8 mouse cellular contexts compared by ENCODE assay signal in genomic region chr5:139423026-139423865, GRCm38 (mm10). TPM values are rescaled to one million over a fixed set of nuclear protein-coding genes. Genes with fewer than 3 reads are reported as not detected.
DNase-seq lines count a peak whose midpoint lies in the region; ATAC-seq lines count a peak whose summit lies in the region.

Gper1 (plus strand) TSS chr5:139423151.

- peak within 1 kb of the TSS; percentile 30 for H3K4me2 ChIP-seq in hindbrain, embryonic 14.5 days (replicated peaks)

- H3K4me3 ChIP-seq in hindbrain, embryonic 14.5 days (replicated peaks; ENCODE audit: low read length): peak within 1 kb of the TSS; percentile 19

- peak; percentile 64 for DNase-seq in gastrocnemius, postnatal 14 days
- DNase-seq in gastrocnemius, postnatal 36 days: no peak
- DNase-seq in 3T3-L1 (ENCODE audit: low read depth, low spot score): peak; percentile 91
- peak; percentile 48 to 52 for DNase-seq in cerebellum, postnatal 36 days
- peak; percentile 63 for DNase-seq in hindbrain, embryonic 14.5 days (ENCODE audit: low spot score)
- DNase-seq in lung, postnatal 4 days: peak; percentile 71 to 80
- no peak for DNase-seq in thymus, postnatal 25 days

- H3K9ac ChIP-seq in hindbrain, embryonic 14.5 days: peak within 1 kb of the TSS; percentile 32

- intact Hi-C loops in gastrocnemius, postnatal 14 days (cut with DNase I; ENCODE audit: low total_unique reads): no loop called here
- intact Hi-C loops in gastrocnemius, postnatal 36 days (cut with DNase I): no loop called here

- no peaks in the 10 kb centered on the region for H3K27me3 ChIP-seq in hindbrain, embryonic 14.5 days (ENCODE audit: control insufficient read depth, insufficient read depth, low read length)

- no peaks in the 10 kb centered on the region for H3K9me3 ChIP-seq in hindbrain, embryonic 14.5 days (ENCODE audit: control insufficient read depth, low read length)

- H3K27ac ChIP-seq in hindbrain, embryonic 14.5 days: no peak within 1 kb of the TSS

- ATAC-seq in hindbrain, embryonic 14.5 days (ENCODE audit: low FRiP score): peak; percentile 49
- no peak for ATAC-seq in erythroid progenitor cell, adult 5-6 weeks (replicated peaks; ENCODE audit: low FRiP score, poor library complexity, severe bottlenecking)

- WGBS in hindbrain, embryonic 14.5 days: 48% methylated on average over 21 of the region's 21 CpGs

- peaks cover 26% of the 10 kb centered on the region for H3K4me1 ChIP-seq in hindbrain, embryonic 14.5 days (replicated peaks; ENCODE audit: control insufficient read depth, insufficient read depth, low read length)

- H3K36me3 ChIP-seq in hindbrain, embryonic 14.5 days (replicated peaks; ENCODE audit: control insufficient read depth, insufficient read depth): no peaks in the 10 kb centered on the region

RNA-seq across cellular contexts. Expression of gene Gper1, which starts in this region (rescaled TPM):
- 1 to 10 TPM; 2.2 to 2.4 TPM for total RNA-seq in gastrocnemius, postnatal 14 days (2021)
- total RNA-seq in gastrocnemius, postnatal 36 days (2021): 1 to 10 TPM; 1.1 to 1.2 TPM
- 7.5 TPM in 2 replicates for polyA plus RNA-seq in hindbrain, embryonic 14.5 days (2014; fragmentation: Nextera tagmentation; extraction: Ambion mirVana)
- not detected in 2 replicates for total RNA-seq in erythroid progenitor cell, adult 5-6 weeks (2015; ENCODE audit: low replicate concordance)
- total RNA-seq in erythroid progenitor cell, adult 5-6 weeks (2017; ENCODE audit: low replicate concordance): not detected in 2 replicates

Comparison
In these comparisons a context has a peak if more than half of its experiments do, and no peak if none do; other contexts are left out.
1. DNase-seq: peak in gastrocnemius, postnatal 14 days (single experiment), 3T3-L1 (single experiment), cerebellum, postnatal 36 days (2 of 2), hindbrain, embryonic 14.5 days (single experiment) and lung, postnatal 4 days (2 of 2); none in gastrocnemius, postnatal 36 days (0 of 2) and thymus, postnatal 25 days (single experiment).